Mouse (Mus musculus) liver, embryonic 16.5 days (tissue): ENCODE results near the gene Cga. TPM values are rescaled to one million over a fixed set of nuclear protein-coding genes. Genes with fewer than 3 reads are reported as not detected.
"Not testable (repeated sequence)": the region's sequence is repeated elsewhere in the genome, so short reads cannot be mapped to it uniquely, and the experiment has no call there.

Experiments
- ATAC-seq: fragments of 200-750 bp; cut with Nextera tagmentation; 2 replicates; pipeline ENCODE4 v1.8.0; 2017; ENCODE audit warnings: low read depth, mild to moderate bottlenecking, moderate number of reproducible peaks, moderate library complexity
- H3K27ac ChIP-seq: fragments of 300-500 bp; sonication (generic); 2 replicates; pipeline ENCODE4 v1.5.1; 2014; ENCODE audit warnings: mild to moderate bottlenecking, low read length
- H3K27me3 ChIP-seq: fragments of 300-500 bp; sonication (generic); 2 replicates; pipeline ENCODE4 v1.6.1; 2014; ENCODE audit warnings: low read depth, low read length, mixed read lengths; ENCODE audit not compliant: control insufficient read depth, insufficient read depth
- H3K36me3 ChIP-seq: fragments of 300-500 bp; sonication (generic); 2 replicates; pipeline ENCODE4 v1.6.1; 2014; ENCODE audit warnings: mild to moderate bottlenecking; ENCODE audit not compliant: control insufficient read depth, insufficient read depth
- H3K4me1 ChIP-seq: fragments of 300-500 bp; sonication (generic); 2 replicates; pipeline ENCODE4 v1.6.1; 2014; ENCODE audit warnings: low read depth, low read length, mixed read lengths; ENCODE audit not compliant: control insufficient read depth
- H3K4me2 ChIP-seq: fragments of 300-500 bp; sonication (generic); 2 replicates; pipeline ENCODE4 v1.6.1; 2014; ENCODE audit warnings: low read depth, low read length, mixed read lengths
- H3K4me3 ChIP-seq: fragments of 300-500 bp; sonication (generic); 2 replicates; pipeline ENCODE4 v1.5.1; 2014; ENCODE audit warnings: low read depth, mild to moderate bottlenecking, low read length
- H3K9ac ChIP-seq: fragments of 300-500 bp; sonication (generic); 2 replicates; pipeline ENCODE4 v1.6.1; 2014; ENCODE audit warnings: low read depth, low read length
- H3K9me3 ChIP-seq: fragments of 300-500 bp; sonication (generic); replicated peaks from 2 replicates; pipeline ENCODE4 v1.6.1; 2016; ENCODE audit warnings: low read length; ENCODE audit not compliant: control insufficient read depth
- WGBS: fragments of 180-500 bp; shearing (Covaris S2); extraction: QIAGEN DNeasy Blood & Tissue Kit; methylation state at CpG from one replicate; pipeline ENCODE4 v1.1.7; 2014; ENCODE audit not compliant: insufficient replicate concordance; 5-methylcytosine and 5-hydroxymethylcytosine counted together
- polyA plus RNA-seq: library from polyadenylated mRNA; unstranded; fragments of >200 nt; fragmentation: Nextera tagmentation; extraction: Ambion mirVana; gene quantifications from 2 replicates; pipeline ENCODE4 v1.2.1, GENCODE M21; 2015

Gene Cga
- polyA plus RNA-seq, 1 experiment from 2014 or later = not detected

DNA sequence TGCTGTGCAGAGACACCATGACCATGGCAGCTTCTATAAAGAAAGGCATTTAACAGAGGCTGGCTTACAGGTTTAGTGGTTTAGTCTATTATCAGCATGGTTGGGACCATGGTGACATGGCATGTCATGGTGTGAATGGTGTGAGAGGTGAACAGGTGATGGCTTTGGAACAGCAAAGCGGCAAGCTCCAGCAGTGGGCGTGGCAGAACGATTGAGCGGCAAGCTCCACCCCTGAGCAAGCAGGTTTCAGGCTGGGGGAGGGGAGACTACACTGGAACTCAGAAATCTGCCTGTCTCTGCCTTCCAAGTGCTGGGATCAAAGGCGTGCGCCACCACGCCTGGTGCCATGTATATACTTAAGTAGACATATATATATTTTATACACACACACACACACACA lies 34.8 kb downstream of the Cga start:
- not testable (repeated sequence) for H3K36me3 ChIP-seq, H3K9ac ChIP-seq, H3K27ac ChIP-seq, H3K4me2 ChIP-seq, H3K4me1 ChIP-seq, H3K9me3 ChIP-seq, H3K27me3 ChIP-seq, H3K4me3 ChIP-seq, ATAC-seq
- 59% methylated on average over 7 of the region's 7 CpGs for WGBS

DNA sequence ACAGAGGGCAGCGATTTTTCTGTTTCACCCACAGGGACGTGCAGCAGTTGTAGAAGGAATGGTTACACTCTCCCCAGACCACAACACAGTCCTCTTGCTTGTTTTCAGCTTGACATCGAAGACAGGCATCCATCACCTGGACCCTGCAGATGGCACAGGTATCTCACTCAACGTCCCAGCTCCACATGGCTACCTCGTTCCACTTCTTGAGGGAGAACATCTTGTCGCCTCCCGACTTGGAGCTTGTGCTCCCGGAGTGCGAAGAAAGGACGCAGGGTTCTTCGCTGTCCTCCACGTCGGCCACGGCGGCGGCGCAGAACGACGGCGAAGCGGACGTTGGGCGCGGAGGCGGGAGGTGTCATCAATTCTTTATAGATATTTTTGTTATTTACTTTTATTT lies 47.5 kb downstream of the Cga start:
- Histone ChIP-seq H3K9me3 (no peaks in the 10 kb centered on the region), H3K36me3 (no peaks in the 10 kb centered on the region), H3K4me1 (no peaks in the 10 kb centered on the region), H3K27me3 (no peaks in the 10 kb centered on the region), H3K4me3 (no peak overlapping the region), H3K4me2 (no peak overlapping the region), H3K27ac (no peak overlapping the region), H3K9ac (no peak overlapping the region)
- ATAC-seq = no peak
- 81% methylated on average over 25 of the region's 25 CpGs for WGBS

DNA sequence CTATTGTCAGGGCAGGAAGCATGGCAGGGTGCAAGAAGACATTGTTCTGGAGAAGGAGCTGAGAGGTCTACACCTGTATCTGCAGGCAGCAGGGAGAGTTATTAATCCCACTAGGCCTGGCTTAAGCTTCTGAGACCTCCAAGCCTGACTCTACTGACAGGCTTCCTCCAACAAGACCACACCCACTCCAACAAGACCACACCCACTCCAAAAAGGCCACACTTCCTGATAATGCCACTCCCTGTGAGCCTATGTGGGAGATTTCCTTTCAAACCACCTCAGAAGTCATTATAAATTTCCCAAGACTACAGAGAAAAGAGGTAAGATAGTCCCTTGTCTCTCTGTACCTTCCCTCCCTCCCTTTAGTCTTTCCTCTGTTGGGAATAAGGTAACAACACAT lies 53.6 kb downstream of the Cga start:
- ATAC-seq = no peak
- Histone ChIP-seq H3K36me3 (no peaks in the 10 kb centered on the region), H3K27me3 (no peaks in the 10 kb centered on the region), H3K4me3 (no peak overlapping the region), H3K9me3 (no peaks in the 10 kb centered on the region), H3K9ac (no peak overlapping the region), H3K4me2 (no peak overlapping the region), H3K4me1 (no peaks in the 10 kb centered on the region; the same call in 1 of the 2 replicates), H3K27ac (no peak overlapping the region)

DNA sequence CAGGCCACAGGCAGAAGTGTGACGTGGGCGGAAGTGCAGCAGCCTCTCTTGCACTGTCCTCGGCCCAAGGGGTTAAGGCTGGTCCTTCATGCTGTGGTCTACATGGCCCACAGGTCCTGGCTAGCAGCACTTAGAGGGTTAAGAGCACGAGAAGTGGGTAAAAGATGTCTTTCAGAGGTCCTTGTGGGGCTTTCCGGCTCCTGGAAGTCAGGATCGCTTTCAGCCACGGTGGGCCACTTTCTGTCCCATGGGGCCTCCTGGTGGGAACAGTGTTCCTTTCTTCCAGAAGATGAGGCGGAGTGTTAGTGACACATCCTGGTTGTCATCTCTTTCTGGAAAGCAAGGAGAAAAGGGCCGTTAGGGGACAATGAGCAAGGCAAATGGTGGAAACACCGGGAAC lies 60.1 kb downstream of the Cga start:
- no peaks in the 10 kb centered on the region for H3K27me3 ChIP-seq
- H3K4me1 ChIP-seq = no peaks in the 10 kb centered on the region
- H3K9ac ChIP-seq = no peak overlapping the region
- no peaks in the 10 kb centered on the region for H3K36me3 ChIP-seq
- WGBS = 75% methylated on average over 10 of the region's 10 CpGs
- no peak overlapping the region for H3K27ac ChIP-seq
- H3K4me3 ChIP-seq = no peak overlapping the region
- ATAC-seq = no peak
- no peak overlapping the region for H3K4me2 ChIP-seq
- no peaks in the 10 kb centered on the region for H3K9me3 ChIP-seq

Other genes with a start within 250 kb of the Cga start
- gene Slc35a1, start 206.3 kb upstream of the Cga start, polyA plus RNA-seq = 15.1 and 15.3 TPM in 2 replicates
- gene Cfap206, start 163.6 kb upstream of the Cga start, polyA plus RNA-seq = not detected in 2 replicates
- not detected in 2 replicates for gene Gm136, start 137.5 kb upstream of the Cga start, polyA plus RNA-seq
- 22.5 and 25.4 TPM in 2 replicates for gene Smim8, start 115.4 kb upstream of the Cga start, polyA plus RNA-seq
- 4.5 and 4.7 TPM in 2 replicates for gene Zfp292, start 10.8 kb upstream of the Cga start, polyA plus RNA-seq